Mouse (Mus musculus) myocyte (in vitro differentiated cells): ENCODE measurements at regions not wholly inside any gene's neighbourhood (a gene's known extent, or its start where the extent isn't known, plus 50 kb on each side); places are given as distances from the start of the nearest gene placed in this dataset.

Experiments used
- H3K27me3 ChIP-seq: one replicate; pipeline ENCODE4 v1.6.1; 2011; ENCODE audit not compliant: control insufficient read depth, insufficient read depth, insufficient read length
- H3K36me3 ChIP-seq: one replicate; pipeline ENCODE4 v1.6.1; 2011; ENCODE audit not compliant: control insufficient read depth, insufficient read depth
- H3K4me2 ChIP-seq: one replicate; pipeline ENCODE4 v1.6.1; 2011; ENCODE audit warnings: low read depth, control low read depth
- H3K4me3 ChIP-seq: one replicate; pipeline ENCODE4 v1.5.1; 2011; ENCODE audit warnings: mild to moderate bottlenecking, control low read depth, moderate library complexity
- H3K79me2 ChIP-seq: one replicate; pipeline ENCODE4 v1.6.1; 2011; ENCODE audit not compliant: control insufficient read depth, insufficient read depth
- H3ac ChIP-seq: one replicate; pipeline ENCODE4 v1.6.1; 2011; ENCODE audit not compliant: control insufficient read depth, insufficient read length
- CEBPB ChIP-seq: IDR thresholded peaks from 2 replicates; pipeline ENCODE4 v1.6.1; 2011; ENCODE audit warnings: mild to moderate bottlenecking, moderate library complexity; ENCODE audit not compliant: poor library complexity, insufficient read depth, severe bottlenecking
- E2F4 ChIP-seq: IDR thresholded peaks from one replicate; pipeline ENCODE4 v1.6.1; 2011; ENCODE audit warnings: mild to moderate bottlenecking, control low read depth, moderate library complexity; ENCODE audit not compliant: insufficient read depth
- MAX ChIP-seq: IDR thresholded peaks from one replicate; pipeline ENCODE4 v1.6.1; 2011; ENCODE audit warnings: low read depth, mild to moderate bottlenecking, control low read depth
- MYOD1 ChIP-seq, 3 experiments: IDR thresholded peaks; one replicate each; pipeline ENCODE4 v1.6.1; 2011; ENCODE audit warnings: control low read depth in 2 of 3, low read depth in 2 of 3, mild to moderate bottlenecking in 2 of 3, moderate library complexity in 1 of 3; ENCODE audit not compliant: insufficient read length in 2 of 3, control insufficient read depth in 1 of 3
- MYOG ChIP-seq, 3 experiments: IDR thresholded peaks; one replicate each; pipeline ENCODE4 v1.6.1; 2011; ENCODE audit warnings: control low read depth in 2 of 3, low read depth in 2 of 3, mild to moderate bottlenecking in 2 of 3; ENCODE audit not compliant: insufficient read length in 2 of 3, control insufficient read depth in 1 of 3, insufficient read depth in 1 of 3
- POLR2A ChIP-seq: IDR thresholded peaks from one replicate; pipeline ENCODE4 v1.6.1; 2011; ENCODE audit warnings: low read depth, mild to moderate bottlenecking, control low read depth, moderate library complexity; ENCODE audit not compliant: insufficient read length
- POLR2AphosphoS2 ChIP-seq: IDR thresholded peaks from one replicate; pipeline ENCODE4 v1.6.1; 2011; ENCODE audit warnings: low read depth, control low read depth; ENCODE audit not compliant: insufficient read length
- SRF ChIP-seq: IDR thresholded peaks from one replicate; pipeline ENCODE4 v1.6.1; 2011; ENCODE audit warnings: low read depth; ENCODE audit not compliant: control insufficient read depth, insufficient read length
- TCF12 ChIP-seq: IDR thresholded peaks from one replicate; pipeline ENCODE4 v1.6.1; 2011; ENCODE audit warnings: mild to moderate bottlenecking, control low read depth; ENCODE audit not compliant: poor library complexity, insufficient read depth, severe bottlenecking
- TCF3 ChIP-seq: IDR thresholded peaks from one replicate; pipeline ENCODE4 v1.6.1; 2011; ENCODE audit warnings: low read depth, control low read depth; ENCODE audit not compliant: insufficient read length
- USF1 ChIP-seq: IDR thresholded peaks from one replicate; pipeline ENCODE4 v1.6.1; 2011; ENCODE audit warnings: low read depth, mild to moderate bottlenecking, control low read depth, moderate library complexity

- peak; percentile 49 to 97 (median 95) for TF ChIP-seq MYOD1 (IDR thresholded peaks at IDR 0.05; ENCODE audit: control insufficient read depth in 1 of 3, insufficient read length in 2 of 3, low read depth in 2 of 3)
- TF ChIP-seq TCF12 = peak; percentile 76
- TF ChIP-seq MYOG (IDR thresholded peaks at IDR 0.05; ENCODE audit: control insufficient read depth in 1 of 3, insufficient read depth in 1 of 3, insufficient read length in 2 of 3, low read depth in 2 of 3) = peak; percentile 75 to 100 (median 98)
- peak; percentile 95 for TF ChIP-seq TCF3
- TF ChIP-seq USF1 = no peak
- TF ChIP-seq SRF = no peak
- no peak for TF ChIP-seq MAX
- TF ChIP-seq CEBPB = no peak
- no peak for TF ChIP-seq E2F4
- no peak for TF ChIP-seq POLR2AphosphoS2
- H3K4me3 ChIP-seq = no peak overlapping the region
- H3ac ChIP-seq = no peak overlapping the region
- no peak overlapping the region for H3K4me2 ChIP-seq
- no peaks in the 10 kb centered on the region for H3K79me2 ChIP-seq
- no peaks in the 10 kb centered on the region for H3K36me3 ChIP-seq
- H3K27me3 ChIP-seq = no peaks in the 10 kb centered on the region
Measured at GRCm38 (mm10) chr12:70679701-70680425, 145.5 kb upstream of the Frmd6 start.

GRCm38 (mm10) chr12:70681407-70681990 is 143.8 kb upstream of the Frmd6 start:
- Histone ChIP-seq H3K36me3 (no peaks in the 10 kb centered on the region), H3K27me3 (no peaks in the 10 kb centered on the region), H3ac (no peak overlapping the region), H3K4me3 (no peak overlapping the region), H3K79me2 (no peaks in the 10 kb centered on the region), H3K4me2 (no peak overlapping the region)
- TF ChIP-seq TCF12 = no peak
- TF ChIP-seq MYOD1 (IDR thresholded peaks at IDR 0.05; ENCODE audit: control insufficient read depth in 1 of 3, insufficient read length in 2 of 3, low read depth in 2 of 3) = no peak
- TF ChIP-seq POLR2AphosphoS2 = no peak
- TF ChIP-seq USF1 = no peak
- TF ChIP-seq MAX = no peak
- TF ChIP-seq TCF3 = no peak
- no peak for TF ChIP-seq SRF

GRCm38 (mm10) chr12:70684354-70684753 is 141.0 kb upstream of the Frmd6 start:
- TF ChIP-seq MAX = no peak
- TF ChIP-seq E2F4 = no peak
- no peak for TF ChIP-seq POLR2A
- no peak for TF ChIP-seq TCF3
- no peak for TF ChIP-seq USF1
- no peak for TF ChIP-seq SRF
- TF ChIP-seq CEBPB = no peak
- no peak for TF ChIP-seq TCF12
- TF ChIP-seq POLR2AphosphoS2 = no peak
- TF ChIP-seq MYOD1 (IDR thresholded peaks at IDR 0.05; ENCODE audit: control insufficient read depth in 1 of 3, insufficient read length in 2 of 3, low read depth in 2 of 3) = no peak
- H3K4me2 ChIP-seq = no peak overlapping the region

GRCm38 (mm10) chr12:70685432-70685831 is 139.9 kb upstream of the Frmd6 start:
- TF ChIP-seq POLR2A (no peak), SRF (no peak), USF1 (no peak), TCF12 (no peak), MYOG (IDR thresholded peaks at IDR 0.05; ENCODE audit: control insufficient read depth in 1 of 3, insufficient read depth in 1 of 3, insufficient read length in 2 of 3, low read depth in 2 of 3) (no peak), CEBPB (no peak), MYOD1 (IDR thresholded peaks at IDR 0.05; ENCODE audit: control insufficient read depth in 1 of 3, insufficient read length in 2 of 3, low read depth in 2 of 3) (no peak)
- Histone ChIP-seq H3K4me2 (no peak overlapping the region), H3K36me3 (no peaks in the 10 kb centered on the region)

More at GRCm38 (mm10) chr12:70684354-70684753, 141.0 kb upstream of the Frmd6 start:
- Histone ChIP-seq H3K79me2 (no peaks in the 10 kb centered on the region), H3K27me3 (no peaks in the 10 kb centered on the region), H3K4me3 (no peak overlapping the region), H3ac (no peak overlapping the region), H3K36me3 (no peaks in the 10 kb centered on the region)

GRCm38 (mm10) chr12:70686337-70686736 is 139.0 kb upstream of the Frmd6 start:
- no peak for TF ChIP-seq CEBPB
- TF ChIP-seq TCF3 = no peak
- no peak for TF ChIP-seq USF1
- Histone ChIP-seq H3K4me2 (no peak overlapping the region), H3K4me3 (no peak overlapping the region), H3K36me3 (no peaks in the 10 kb centered on the region), H3ac (no peak overlapping the region), H3K79me2 (no peaks in the 10 kb centered on the region), H3K27me3 (no peaks in the 10 kb centered on the region)

More at GRCm38 (mm10) chr12:70685432-70685831, 139.9 kb upstream of the Frmd6 start:
- Histone ChIP-seq H3K4me3 (no peak overlapping the region), H3ac (no peak overlapping the region), H3K79me2 (no peaks in the 10 kb centered on the region), H3K27me3 (no peaks in the 10 kb centered on the region)
